Mouse (Mus musculus) forelimb bud, embryonic 11.5 days (tissue): Measurements from ENCODE around the gene Capg.
A peak's percentile ranks its signal among the peaks of the same experiment; 100 is the strongest.

Source experiments
- DNase-seq: peaks from one replicate; pipeline ENCODE4 v3.0.0-alpha.2; 2012; ENCODE audit warnings: low read depth, low spot score

Gene Capg

DNA sequence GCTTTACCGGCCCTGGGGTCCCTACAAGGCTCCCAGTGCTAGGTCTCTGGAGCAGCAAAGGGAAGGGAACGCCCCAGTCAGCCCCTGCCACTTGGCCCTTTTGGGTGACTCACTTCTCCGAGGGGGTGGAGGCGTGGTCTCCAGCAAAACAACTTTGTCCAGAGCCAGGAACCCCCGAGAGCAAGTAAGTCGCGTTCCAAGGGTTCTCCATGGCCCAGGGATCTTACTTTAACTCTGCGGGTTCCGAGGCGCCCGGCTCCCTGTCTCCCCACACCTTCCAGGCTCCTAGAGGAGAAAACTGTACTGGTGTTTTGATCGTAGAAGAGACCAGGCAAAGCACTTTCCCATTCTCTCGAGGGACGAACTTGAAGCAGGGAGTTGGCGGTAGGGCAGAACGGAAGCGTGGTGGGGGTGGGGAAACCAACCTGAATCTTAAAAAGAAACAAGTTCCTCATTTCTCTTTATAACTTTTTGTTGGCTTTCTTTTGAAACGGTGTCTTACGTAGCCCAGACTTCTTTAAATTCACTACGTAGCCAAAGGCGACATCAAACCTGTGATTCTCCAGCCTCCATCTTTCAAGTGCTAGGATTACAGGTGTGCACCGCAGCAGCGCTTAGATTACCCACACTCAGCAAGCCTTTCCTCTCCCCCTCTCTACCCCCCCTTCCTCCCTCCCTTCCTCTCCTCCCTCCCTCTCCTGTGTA, at the start of gene Capg:
Gene Capg (plus strand): TSS at position 109 of the 705 bp plus-strand sequence.
- DNase-seq, result no peak

- DNase-seq, result no peak
Observed at GRCm38 (mm10) chr6:72498950-72499349, 45.2 kb upstream of the Capg start.

DNA sequence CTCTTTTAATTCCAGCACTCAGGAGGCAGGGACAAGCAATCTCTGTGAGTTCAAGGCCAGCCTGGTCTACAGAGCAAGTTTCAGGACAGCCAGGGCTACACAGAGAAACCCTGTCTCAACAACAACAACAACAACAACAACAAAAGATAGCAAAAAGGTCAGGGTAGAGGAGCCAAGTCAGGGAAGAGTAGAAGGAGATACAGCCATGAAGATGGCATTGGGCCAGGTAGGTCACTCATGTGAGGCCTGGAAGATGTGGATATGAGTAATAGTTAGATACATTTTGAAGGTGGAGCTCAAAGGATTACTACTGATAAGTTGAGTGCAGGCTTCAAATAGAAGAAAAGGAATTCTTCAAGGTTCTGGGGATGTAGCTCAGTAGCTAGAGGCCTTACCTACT, 40.9 kb upstream of the Capg start:
- no peak for DNase-seq

GRCm38 (mm10) chr6:72503939-72504338, 40.3 kb upstream of the Capg start:
- DNase-seq, result no peak

- no peak for DNase-seq
Observed at GRCm38 (mm10) chr6:72506104-72506503, 38.1 kb upstream of the Capg start.

- DNase-seq, result no peak
Observed at GRCm38 (mm10) chr6:72508596-72508995, 35.6 kb upstream of the Capg start.

DNA sequence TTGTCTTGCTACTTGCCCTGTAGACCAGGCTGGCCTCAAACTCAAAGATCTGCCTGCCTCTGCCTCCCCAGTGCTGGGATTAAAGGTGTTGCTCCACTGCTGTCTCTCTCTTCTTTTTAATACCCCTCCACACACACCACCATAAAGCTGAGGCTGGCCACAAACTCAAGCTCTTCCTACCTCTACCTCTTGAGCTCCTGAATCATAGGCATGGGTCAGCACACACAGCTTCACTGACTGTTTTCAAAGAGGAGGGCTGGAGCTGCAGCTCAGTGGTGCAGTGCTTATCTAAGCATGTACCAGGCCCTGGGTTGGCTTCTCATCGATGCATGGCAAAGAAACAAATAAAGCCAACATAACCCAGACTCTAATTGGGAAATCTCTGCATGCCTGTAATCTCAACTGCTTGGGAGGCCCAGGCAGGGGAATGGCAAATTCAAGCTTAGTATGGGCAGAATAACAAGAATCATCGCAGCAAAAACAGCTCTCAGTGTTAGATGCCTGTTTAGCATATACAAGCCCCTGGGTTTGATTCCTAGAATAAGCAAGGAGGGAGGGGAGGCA, 34.2 kb upstream of the Capg start:
- no peak for DNase-seq

DNA sequence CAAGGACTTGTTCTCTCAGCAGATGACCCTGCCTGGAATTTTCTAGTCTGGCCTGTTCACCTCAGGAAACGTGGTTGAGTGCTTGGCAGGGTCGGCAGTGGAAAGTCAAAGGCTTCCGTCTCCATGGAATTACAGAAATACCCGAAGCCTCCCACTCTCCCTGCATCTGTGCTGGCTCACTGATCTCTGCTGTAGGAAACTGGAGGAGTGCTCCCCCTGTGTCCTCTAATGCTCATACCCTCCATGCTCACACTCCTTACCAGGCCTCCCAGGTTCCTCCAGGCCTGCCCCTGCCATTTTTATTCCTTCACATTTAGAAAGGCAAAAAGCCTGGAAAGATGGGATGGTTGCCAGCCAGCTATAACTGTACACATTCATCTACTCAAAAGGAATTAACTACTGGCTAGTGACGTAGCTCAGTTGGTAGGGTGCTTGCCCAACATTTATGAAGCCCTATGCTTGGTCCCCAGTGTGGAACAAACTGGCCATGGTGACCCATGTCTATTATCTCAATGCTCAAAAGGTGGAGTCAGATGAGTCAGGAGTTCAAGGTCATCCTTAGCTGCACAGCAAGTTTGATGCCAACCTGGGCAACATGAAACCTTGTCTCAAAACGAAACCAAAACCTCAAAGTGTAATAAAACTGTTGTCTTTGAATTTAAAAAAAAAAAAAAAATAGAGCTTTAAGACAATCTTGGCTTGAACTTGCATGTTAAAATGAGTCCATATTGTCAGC, 33.3 kb upstream of the Capg start:
- DNase-seq, result no peak

DNA sequence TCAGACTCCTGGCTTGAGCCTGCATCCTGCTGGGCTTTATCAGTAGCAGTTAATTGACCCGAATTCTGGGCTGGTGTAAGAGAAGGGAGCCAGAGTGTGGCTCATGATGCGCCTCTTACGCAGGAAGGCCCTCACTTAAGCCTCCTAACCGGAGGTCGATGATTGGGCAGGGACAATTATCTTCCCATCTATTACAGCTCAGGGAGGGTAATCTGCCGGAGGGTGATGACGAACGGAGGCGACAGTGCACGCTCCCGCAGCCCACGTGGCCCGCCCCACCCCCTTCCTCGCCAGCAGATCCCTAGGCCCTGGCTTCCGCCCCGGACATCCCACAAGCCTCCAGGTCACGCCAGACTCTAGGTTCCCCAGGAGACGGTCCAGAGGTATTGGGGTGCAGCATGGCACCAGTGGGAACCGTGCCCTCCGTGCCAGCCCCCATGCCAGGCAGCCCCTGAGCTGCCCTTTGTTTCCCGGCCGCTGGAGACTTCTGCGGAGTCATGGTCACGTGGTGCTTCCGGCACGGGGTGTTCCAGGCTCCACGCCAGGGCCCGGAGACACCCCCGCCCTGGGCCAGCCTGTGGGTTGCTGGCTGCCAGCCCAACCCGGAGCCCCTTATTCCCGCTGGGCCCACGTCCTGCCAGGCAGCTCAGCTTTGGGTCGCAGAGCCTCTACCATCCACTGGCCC, 31.7 kb upstream of the Capg start:
- DNase-seq, result peak; percentile 57

GRCm38 (mm10) chr6:72513071-72513440, 31.1 kb upstream of the Capg start:
- no peak for DNase-seq

DNA sequence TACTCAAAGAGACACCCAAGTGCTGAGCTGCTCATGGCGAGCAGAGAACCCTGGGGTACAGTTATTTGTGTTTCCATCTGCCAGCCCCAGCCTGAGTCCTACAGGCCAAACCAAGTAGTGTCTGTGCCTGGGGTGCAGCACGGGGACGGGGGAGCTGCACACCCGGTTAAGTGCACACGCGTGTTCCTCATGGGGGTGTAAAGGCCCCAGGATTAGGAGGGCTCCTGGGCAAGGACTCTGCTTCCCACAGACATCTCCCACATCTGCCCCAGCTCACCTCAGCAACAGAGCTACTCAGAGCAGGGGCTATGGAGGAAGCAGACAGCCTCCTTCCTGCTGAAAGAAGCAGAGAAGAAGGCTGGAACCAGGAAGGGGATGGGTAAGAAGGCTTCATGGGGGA, 28.5 kb upstream of the Capg start:
- no peak for DNase-seq

DNA sequence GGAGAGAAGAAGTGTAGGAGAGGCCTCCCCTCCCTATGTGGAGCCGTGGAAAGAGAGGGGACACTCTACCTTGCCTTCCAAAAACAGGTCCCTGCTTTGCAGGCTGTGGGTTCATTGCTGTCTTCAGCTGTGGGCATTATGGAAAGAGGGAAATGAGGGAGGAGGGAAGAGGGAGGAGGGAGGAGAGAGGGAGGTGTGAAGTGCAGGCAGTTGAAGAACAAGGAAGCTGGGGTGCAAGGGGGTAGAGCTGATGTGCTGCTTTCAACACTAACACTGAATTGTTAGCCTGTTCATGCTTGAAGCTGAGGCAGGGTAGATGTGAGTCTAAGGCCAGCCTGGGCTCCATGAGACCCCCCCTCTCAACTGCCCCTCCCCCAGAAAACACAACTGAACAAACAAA, 25.3 kb upstream of the Capg start:
- no peak for DNase-seq

DNA sequence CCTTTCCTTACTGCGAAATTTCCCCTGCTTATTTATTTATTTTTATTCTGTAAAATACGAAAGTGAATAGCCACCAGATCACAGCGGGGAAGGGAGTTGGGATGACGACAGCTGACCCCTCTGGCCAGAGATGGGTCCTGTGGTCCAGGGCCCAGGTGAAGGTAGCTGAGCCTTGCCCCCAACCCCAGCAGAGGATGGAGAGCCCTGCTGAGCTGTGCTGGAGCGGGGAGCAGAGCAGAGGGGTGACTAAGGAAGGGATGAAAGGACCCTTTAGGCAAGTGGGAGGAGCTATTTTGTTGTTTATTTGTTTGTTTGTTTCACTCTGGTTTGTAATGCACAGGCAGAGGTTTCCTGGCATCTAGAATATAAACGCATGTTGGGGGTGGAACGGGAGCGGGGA, 24.9 kb upstream of the Capg start:
- DNase-seq, result no peak

- peak; percentile 33 for DNase-seq
Observed at GRCm38 (mm10) chr6:72519892-72520663, 24.1 kb upstream of the Capg start.

- no peak for DNase-seq
Observed at GRCm38 (mm10) chr6:72520904-72521303, 23.3 kb upstream of the Capg start.

GRCm38 (mm10) chr6:72521607-72522006, 22.6 kb upstream of the Capg start, which contains the start of gene Sh2d6:
TSS of gene Sh2d6 (minus strand) at chr6:72521707.
- DNase-seq, result no peak

GRCm38 (mm10) chr6:72522288-72522687, 21.9 kb upstream of the Capg start:
- no peak for DNase-seq

DNA sequence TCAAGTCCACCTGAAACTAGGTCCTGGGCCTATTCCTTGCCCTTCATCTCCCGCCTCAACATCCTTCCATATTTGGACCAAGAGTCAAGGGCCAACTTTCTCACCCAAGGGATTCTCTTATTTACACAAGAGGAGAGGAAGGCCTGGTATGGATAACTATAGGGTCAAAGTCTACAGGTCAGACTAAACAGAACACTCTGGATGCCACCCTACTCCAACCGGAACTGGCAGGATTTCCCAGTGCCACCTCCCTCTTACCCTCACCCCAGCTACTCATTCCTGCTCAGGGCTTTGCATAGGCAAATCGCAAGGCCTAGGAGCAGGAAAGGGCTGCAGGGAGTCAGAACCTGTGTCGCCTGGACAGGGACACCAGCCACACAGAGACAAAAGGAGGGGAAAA, 21.0 kb upstream of the Capg start:
- no peak for DNase-seq

DNA sequence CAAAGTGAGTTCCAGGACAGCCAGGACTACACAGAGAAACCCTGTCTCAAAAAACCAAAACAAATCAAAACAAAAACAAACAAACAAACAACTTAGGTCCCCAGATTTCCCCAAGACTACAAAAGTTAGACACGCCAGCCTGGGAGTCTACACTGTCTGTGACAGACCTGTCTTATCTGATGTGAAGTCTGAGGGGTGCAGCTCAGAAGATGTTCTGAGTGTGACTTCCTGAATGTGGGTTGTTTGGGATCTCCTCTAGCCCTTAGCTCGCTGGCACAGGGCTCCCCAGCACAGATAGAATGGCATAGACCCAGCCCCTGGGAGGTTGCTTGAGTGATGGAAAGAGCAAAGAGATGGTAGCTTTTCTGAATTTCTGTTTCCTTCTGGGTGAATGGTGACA, 20.0 kb upstream of the Capg start:
- no peak for DNase-seq

GRCm38 (mm10) chr6:72527070-72527469, 17.1 kb upstream of the Capg start:
- no peak for DNase-seq

- DNase-seq, result no peak
Observed at GRCm38 (mm10) chr6:72528410-72529151, 15.6 kb upstream of the Capg start.
